9 mouse cellular contexts compared by ENCODE assay signal in genomic region chr17:28648607-28649370, GRCm38 (mm10). TPM values are rescaled to one million over a fixed set of nuclear protein-coding genes. Genes with fewer than 3 reads are reported as not detected.
DNase-seq lines count a peak whose midpoint lies in the region; ATAC-seq lines count a peak whose summit lies in the region.
"Had no signal": no experiment of that assay in that cellular context is flagged by ENCODE, and none has a peak within 500 bp of the region (broad histone marks: within the 10 kb centered on the region; RNA-seq: fewer than 3 reads in every experiment).

No protein-coding gene starts in this region.

- H3K9ac ChIP-seq in intestine, embryonic 15.5 days: no peak overlapping the region
- H3K9ac ChIP-seq in intestine, embryonic 16.5 days (ENCODE audit: low read depth, low read length): no peak overlapping the region
- H3K9ac ChIP-seq in limb, embryonic 11.5 days (ENCODE audit: low read length): no peak overlapping the region
- H3K9ac ChIP-seq in forebrain, embryonic 12.5 days: no peak overlapping the region
- H3K9ac ChIP-seq: midbrain, embryonic 12.5 days had no signal

- peak; percentile 41 for ATAC-seq in intestine, embryonic 15.5 days
- ATAC-seq in intestine, embryonic 16.5 days: no peak; the same call in 1 of the 2 replicates
- ATAC-seq in hematopoietic stem cell, adult 5-6 weeks (replicated peaks in 1 of 2; ENCODE audit: insufficient read depth in 1 of 2, low FRiP score in 2 of 2, low TSS enrichment in 1 of 2, low read depth in 1 of 2, poor library complexity in 2 of 2, severe bottlenecking in 2 of 2): peak; percentile 27 to 68; a peak in 2 of 4 replicates
- ATAC-seq in limb, embryonic 11.5 days (ENCODE audit: insufficient number of reproducible peaks, low FRiP score, low TSS enrichment, low read depth): no peak
- ATAC-seq in forebrain, embryonic 12.5 days (ENCODE audit: low FRiP score): no peak

- H3K9me3 ChIP-seq in intestine, embryonic 15.5 days: no peaks in the 10 kb centered on the region
- H3K9me3 ChIP-seq in intestine, embryonic 16.5 days (ENCODE audit: control insufficient read depth, low read length): no peaks in the 10 kb centered on the region
- no peaks in the 10 kb centered on the region for H3K9me3 ChIP-seq in limb, embryonic 11.5 days (ENCODE audit: control insufficient read depth, low read length)
- no peaks in the 10 kb centered on the region for H3K9me3 ChIP-seq in forebrain, embryonic 12.5 days
- H3K9me3 ChIP-seq: midbrain, embryonic 12.5 days had no signal

- no peak overlapping the region for H3K4me2 ChIP-seq in intestine, embryonic 15.5 days (replicated peaks)
- no peak overlapping the region for H3K4me2 ChIP-seq in intestine, embryonic 16.5 days (ENCODE audit: low read depth, low read length)
- H3K4me2 ChIP-seq in limb, embryonic 11.5 days (ENCODE audit: low read depth, severe bottlenecking): no peak overlapping the region
- H3K4me2 ChIP-seq in forebrain, embryonic 12.5 days: no peak overlapping the region
- H3K4me2 ChIP-seq: midbrain, embryonic 12.5 days had no signal

- no peaks in the 10 kb centered on the region for H3K36me3 ChIP-seq in intestine, embryonic 15.5 days
- no peaks in the 10 kb centered on the region for H3K36me3 ChIP-seq in intestine, embryonic 16.5 days (ENCODE audit: control insufficient read depth, insufficient read depth, low read length)
- H3K36me3 ChIP-seq in limb, embryonic 11.5 days (ENCODE audit: control insufficient read depth, insufficient read depth, low read length): no peaks in the 10 kb centered on the region
- no peaks in the 10 kb centered on the region for H3K36me3 ChIP-seq in forebrain, embryonic 12.5 days (replicated peaks)
- H3K36me3 ChIP-seq: midbrain, embryonic 12.5 days had no signal

- no peak overlapping the region for H3K4me3 ChIP-seq in intestine, embryonic 15.5 days (replicated peaks)
- H3K4me3 ChIP-seq in intestine, embryonic 16.5 days (ENCODE audit: low read length): no peak overlapping the region
- no peak overlapping the region for H3K4me3 ChIP-seq in limb, embryonic 11.5 days (ENCODE audit: low read depth, low read length)
- no peak overlapping the region for H3K4me3 ChIP-seq in forebrain, embryonic 12.5 days (replicated peaks)
- H3K4me3 ChIP-seq: midbrain, embryonic 12.5 days had no signal

- WGBS in intestine, embryonic 15.5 days: 51% methylated on average over 6 of the region's 6 CpGs
- WGBS in intestine, embryonic 16.5 days: 39% methylated on average over 6 of the region's 6 CpGs
- WGBS in limb, embryonic 11.5 days: 57% methylated on average over 6 of the region's 6 CpGs
- 57% methylated on average over 6 of the region's 6 CpGs for WGBS in forebrain, embryonic 12.5 days

- peak; percentile 60 for DNase-seq in ES-CJ7 (ENCODE audit: low read depth, low spot score)
- DNase-seq in brain, adult 2 months (ENCODE audit: low read depth, low spot score): peak; percentile 86
- DNase-seq in limb, embryonic 11.5 days (ENCODE audit: low spot score): peak; percentile 43
- DNase-seq in right cerebral cortex, postnatal 36 days (ENCODE audit: low spot score in 2 of 2): peak; percentile 43 to 44

- no peaks in the 10 kb centered on the region for H3K4me1 ChIP-seq in intestine, embryonic 15.5 days (replicated peaks)
- no peaks in the 10 kb centered on the region for H3K4me1 ChIP-seq in intestine, embryonic 16.5 days (ENCODE audit: control insufficient read depth, insufficient read depth, low read length)
- H3K4me1 ChIP-seq in limb, embryonic 11.5 days (ENCODE audit: control insufficient read depth, insufficient read depth, low read length): no peaks in the 10 kb centered on the region
- no peaks in the 10 kb centered on the region for H3K4me1 ChIP-seq in forebrain, embryonic 12.5 days
- H3K4me1 ChIP-seq: midbrain, embryonic 12.5 days had no signal

- no peaks in the 10 kb centered on the region for H3K27me3 ChIP-seq in intestine, embryonic 15.5 days (replicated peaks)
- no peaks in the 10 kb centered on the region for H3K27me3 ChIP-seq in intestine, embryonic 16.5 days (replicated peaks; ENCODE audit: control insufficient read depth, insufficient read depth, low read length)
- H3K27me3 ChIP-seq in limb, embryonic 11.5 days (ENCODE audit: control insufficient read depth, insufficient read depth, low read length): no peaks in the 10 kb centered on the region
- H3K27me3 ChIP-seq in forebrain, embryonic 12.5 days: no peaks in the 10 kb centered on the region
- H3K27me3 ChIP-seq: midbrain, embryonic 12.5 days had no signal

- no peak overlapping the region for H3K27ac ChIP-seq in intestine, embryonic 15.5 days
- H3K27ac ChIP-seq in intestine, embryonic 16.5 days (ENCODE audit: low read length): no peak overlapping the region
- H3K27ac ChIP-seq in limb, embryonic 11.5 days (replicated peaks; ENCODE audit: low read depth, low read length): no peak overlapping the region
- no peak overlapping the region for H3K27ac ChIP-seq in forebrain, embryonic 12.5 days
- H3K27ac ChIP-seq: midbrain, embryonic 12.5 days had no signal

RNA-seq across cellular contexts. Expression of gene Srpk1, which starts 26.3 kb away (rescaled TPM):
- polyA plus RNA-seq in intestine, embryonic 15.5 days (2015; fragmentation: Nextera tagmentation; extraction: Ambion mirVana): 97.1 and 97.5 TPM in 2 replicates
- polyA plus RNA-seq in intestine, embryonic 16.5 days (2015; fragmentation: Nextera tagmentation; extraction: Ambion mirVana): 72.0 and 83.2 TPM in 2 replicates
- total RNA-seq in hematopoietic stem cell, adult 5-6 weeks (2017): 123 and 135 TPM in 2 replicates
- 124 and 125 TPM in 2 replicates for polyA plus RNA-seq in limb, embryonic 11.5 days (2014; fragmentation: Nextera tagmentation; extraction: Ambion mirVana)
- 124 and 130 TPM in 2 replicates for polyA plus RNA-seq in forebrain, embryonic 12.5 days (2016; fragmentation: Nextera tagmentation; extraction: Ambion mirVana)

RNA-seq across cellular contexts. Expression of gene Slc26a8, which starts 41.2 kb away (rescaled TPM):
- polyA plus RNA-seq in intestine, embryonic 15.5 days (2015; fragmentation: Nextera tagmentation; extraction: Ambion mirVana): 0.11 and 0.20 TPM in 2 replicates
- 0.17 and 0.28 TPM in 2 replicates for polyA plus RNA-seq in intestine, embryonic 16.5 days (2015; fragmentation: Nextera tagmentation; extraction: Ambion mirVana)
- 0.81 TPM in 1 of 2 replicates, not detected in the other for total RNA-seq in hematopoietic stem cell, adult 5-6 weeks (2017)
- 0.43 and 0.61 TPM in 2 replicates for polyA plus RNA-seq in limb, embryonic 11.5 days (2014; fragmentation: Nextera tagmentation; extraction: Ambion mirVana)
- 0.80 and 0.90 TPM in 2 replicates for polyA plus RNA-seq in forebrain, embryonic 12.5 days (2016; fragmentation: Nextera tagmentation; extraction: Ambion mirVana)

RNA-seq across cellular contexts. Expression of gene Mapk14, which starts 42.3 kb away (rescaled TPM):
- 42.4 and 45.5 TPM in 2 replicates for polyA plus RNA-seq in intestine, embryonic 15.5 days (2015; fragmentation: Nextera tagmentation; extraction: Ambion mirVana)
- 34.5 and 37.5 TPM in 2 replicates for polyA plus RNA-seq in intestine, embryonic 16.5 days (2015; fragmentation: Nextera tagmentation; extraction: Ambion mirVana)
- total RNA-seq in hematopoietic stem cell, adult 5-6 weeks (2017): 79.5 and 163 TPM in 2 replicates
- polyA plus RNA-seq in limb, embryonic 11.5 days (2014; fragmentation: Nextera tagmentation; extraction: Ambion mirVana): 51.5 and 53.8 TPM in 2 replicates
- polyA plus RNA-seq in forebrain, embryonic 12.5 days (2016; fragmentation: Nextera tagmentation; extraction: Ambion mirVana): 38.0 and 39.8 TPM in 2 replicates

Comparison
In these comparisons a context has a peak if more than half of its experiments do, and no peak if none do; other contexts are left out.
1. ATAC-seq: peak in intestine, embryonic 15.5 days (single experiment) and hematopoietic stem cell, adult 5-6 weeks (2 of 2); none in intestine, embryonic 16.5 days (single experiment), limb, embryonic 11.5 days (single experiment) and forebrain, embryonic 12.5 days (single experiment).
2. Peak in every context shown above with its lines, with median percentiles within 50 percentile points of each other: DNase-seq.